Comparison of ENCODE assay signal across 9 mouse cellular contexts in genomic region chr17:63493274-63493673, GRCm38 (mm10). TPM values are rescaled to one million over a fixed set of nuclear protein-coding genes. Genes with fewer than 3 reads are reported as not detected.
DNase-seq lines count a peak whose midpoint lies in the region; ATAC-seq and TF ChIP-seq lines count a peak whose summit lies in the region.
"Had no signal": no experiment of that assay in that cellular context is flagged by ENCODE, and none has a peak within 500 bp of the region (broad histone marks: within the 10 kb centered on the region; RNA-seq: fewer than 3 reads in every experiment).

No protein-coding gene starts in this region.

- ATAC-seq in hindbrain, embryonic 15.5 days (ENCODE audit: low FRiP score, low read depth), result no peak
- no peak for ATAC-seq in hindbrain, embryonic 14.5 days (ENCODE audit: low FRiP score)
- ATAC-seq in lung, embryonic 16.5 days (ENCODE audit: low read depth), result peak; percentile 62

- no peaks in the 10 kb centered on the region for H3K27me3 ChIP-seq in hindbrain, embryonic 15.5 days
- H3K27me3 ChIP-seq in hindbrain, embryonic 14.5 days (ENCODE audit: control insufficient read depth, insufficient read depth, low read length), result no peaks in the 10 kb centered on the region
- H3K27me3 ChIP-seq in cerebellum, adult 2 months (ENCODE audit: control insufficient read depth, insufficient read depth, low read length), result no peaks in the 10 kb centered on the region
- no peaks in the 10 kb centered on the region for H3K27me3 ChIP-seq in lung, embryonic 16.5 days (ENCODE audit: control insufficient read depth, insufficient read depth, low read depth, low read length)
- no peaks in the 10 kb centered on the region for H3K27me3 ChIP-seq in splenic B cell, adult 2 months (ENCODE audit: control insufficient read depth, insufficient read depth, low read length, poor library complexity, severe bottlenecking)

- WGBS in hindbrain, embryonic 15.5 days, result 28% methylated on average over 5 of the region's 5 CpGs
- 40% methylated on average over 5 of the region's 5 CpGs for WGBS in hindbrain, embryonic 14.5 days
- WGBS in cerebellum, adult 2 months, result 5% methylated on average over 5 of the region's 5 CpGs
- 23% methylated on average over 5 of the region's 5 CpGs for WGBS in lung, embryonic 16.5 days

- no peak overlapping the region for H3K4me3 ChIP-seq in hindbrain, embryonic 15.5 days
- no peak overlapping the region for H3K4me3 ChIP-seq in hindbrain, embryonic 14.5 days (replicated peaks; ENCODE audit: low read length)
- H3K4me3 ChIP-seq in cerebellum, adult 2 months (replicated peaks; ENCODE audit: insufficient read depth, low read depth, low read length), result peak overlapping the region; percentile 7
- H3K4me3 ChIP-seq in lung, embryonic 16.5 days (ENCODE audit: low read length), result 0 out of 2 replicates have a peak overlapping the region, but pooled peaks have one; percentile 17
- H3K4me3 ChIP-seq: myocyte had no signal

- TF ChIP-seq CTCF in cerebellum, adult 2 months (IDR thresholded peaks at IDR 0.05; ENCODE audit: borderline replicate concordance, insufficient read depth, low read depth, low read length), result peak; percentile 65

- H3K9ac ChIP-seq in hindbrain, embryonic 15.5 days, result no peak overlapping the region
- no peak overlapping the region for H3K9ac ChIP-seq in hindbrain, embryonic 14.5 days
- no peak overlapping the region for H3K9ac ChIP-seq in lung, embryonic 16.5 days (ENCODE audit: low read length)

- H3K4me1 ChIP-seq in hindbrain, embryonic 15.5 days (replicated peaks), result peaks cover 57% of the 10 kb centered on the region
- peaks cover 59% of the 10 kb centered on the region for H3K4me1 ChIP-seq in hindbrain, embryonic 14.5 days (replicated peaks; ENCODE audit: control insufficient read depth, insufficient read depth, low read length)
- H3K4me1 ChIP-seq in cerebellum, adult 2 months (ENCODE audit: control insufficient read depth, insufficient read depth, low read length), result peaks cover 12% of the 10 kb centered on the region; the same call in 1 of the 2 replicates
- peaks cover 41% of the 10 kb centered on the region for H3K4me1 ChIP-seq in lung, embryonic 16.5 days (replicated peaks; ENCODE audit: control insufficient read depth, insufficient read depth, low read length)

- TF ChIP-seq POLR2A in cerebellum, adult 2 months (IDR thresholded peaks at IDR 0.05; ENCODE audit: borderline replicate concordance, insufficient read depth, low read length), result no peak

- no peaks in the 10 kb centered on the region for H3K9me3 ChIP-seq in hindbrain, embryonic 15.5 days
- H3K9me3 ChIP-seq in hindbrain, embryonic 14.5 days (ENCODE audit: control insufficient read depth, low read length), result no peaks in the 10 kb centered on the region
- no peaks in the 10 kb centered on the region for H3K9me3 ChIP-seq in lung, embryonic 16.5 days (ENCODE audit: control insufficient read depth, low read length)

- no peak for DNase-seq in hindbrain, embryonic 14.5 days (ENCODE audit: low spot score)
- DNase-seq in ES-CJ7 (ENCODE audit: low read depth, low spot score), result peak; percentile 61
- DNase-seq in cerebellum, adult 2 months, result peak; percentile 46 to 49
- peak; percentile 30 for DNase-seq in induced T-regulatory cell, adult 2 months (ENCODE audit: low read depth)
- peak; percentile 35 for DNase-seq in splenic B cell, adult 2 months (ENCODE audit: low read depth, low spot score)
- DNase-seq in urinary bladder, adult 18-20 months (ENCODE audit: low spot score in 2 of 2), result no peak

- H3K27ac ChIP-seq in hindbrain, embryonic 15.5 days (replicated peaks), result peak overlapping the region; percentile 14
- no peak overlapping the region for H3K27ac ChIP-seq in hindbrain, embryonic 14.5 days
- no peak overlapping the region for H3K27ac ChIP-seq in cerebellum, adult 2 months (ENCODE audit: insufficient read depth, low read length)
- peak overlapping the region; percentile 81 for H3K27ac ChIP-seq in lung, embryonic 16.5 days (ENCODE audit: low read length)

- peak overlapping the region; percentile 21; the same call in 1 of the 2 replicates for H3K4me2 ChIP-seq in hindbrain, embryonic 15.5 days
- H3K4me2 ChIP-seq in hindbrain, embryonic 14.5 days (replicated peaks), result no peak overlapping the region
- H3K4me2 ChIP-seq in lung, embryonic 16.5 days (ENCODE audit: low read depth, low read length), result peak overlapping the region; percentile 45

- peaks cover 11% of the 10 kb centered on the region for H3K36me3 ChIP-seq in hindbrain, embryonic 15.5 days
- peaks cover 11% of the 10 kb centered on the region for H3K36me3 ChIP-seq in hindbrain, embryonic 14.5 days (replicated peaks; ENCODE audit: control insufficient read depth, insufficient read depth)
- peaks cover 2% of the 10 kb centered on the region; the same call in 1 of the 2 replicates for H3K36me3 ChIP-seq in lung, embryonic 16.5 days (ENCODE audit: control insufficient read depth, insufficient read depth, low read length)
- no peaks in the 10 kb centered on the region for H3K36me3 ChIP-seq in splenic B cell, adult 2 months (ENCODE audit: control insufficient read depth, insufficient read depth, low read length, poor library complexity, severe bottlenecking)

RNA-seq across cellular contexts. Expression of gene Fbxl17, which starts 6.5 kb away (rescaled TPM):
- polyA plus RNA-seq in hindbrain, embryonic 15.5 days (2015; fragmentation: Nextera tagmentation; extraction: Ambion mirVana), result 13.6 and 32.0 TPM in 2 replicates
- polyA plus RNA-seq in hindbrain, embryonic 14.5 days (2014; fragmentation: Nextera tagmentation; extraction: Ambion mirVana), result 14.5 and 22.3 TPM in 2 replicates
- polyA plus RNA-seq in cerebellum, adult 2 months (2012; rRNA removed), result 19.4 and 21.5 TPM in 2 replicates
- polyA plus RNA-seq in lung, embryonic 16.5 days (2015; fragmentation: Nextera tagmentation; extraction: Ambion mirVana), result 3.8 and 4.4 TPM in 2 replicates

Comparison
In these comparisons a context has a peak if more than half of its experiments do, and no peak if none do; other contexts are left out.
1. H3K27ac ChIP-seq: peak in hindbrain, embryonic 15.5 days (single experiment) and lung, embryonic 16.5 days (single experiment); none in hindbrain, embryonic 14.5 days (single experiment) and cerebellum, adult 2 months (single experiment).
2. H3K4me3 ChIP-seq: peak in cerebellum, adult 2 months (single experiment) and lung, embryonic 16.5 days (single experiment); none in hindbrain, embryonic 15.5 days (single experiment) and hindbrain, embryonic 14.5 days (single experiment).
3. DNase-seq: peak in ES-CJ7 (single experiment), cerebellum, adult 2 months (2 of 2), induced T-regulatory cell, adult 2 months (single experiment) and splenic B cell, adult 2 months (single experiment); none in hindbrain, embryonic 14.5 days (single experiment) and urinary bladder, adult 18-20 months (0 of 2).